Mouse (Mus musculus): ENCODE measurements at regions not wholly inside any gene's neighbourhood (a gene's known extent, or its start where the extent isn't known, plus 50 kb on each side); places are given as distances from the start of the nearest gene placed in this dataset.

DNA sequence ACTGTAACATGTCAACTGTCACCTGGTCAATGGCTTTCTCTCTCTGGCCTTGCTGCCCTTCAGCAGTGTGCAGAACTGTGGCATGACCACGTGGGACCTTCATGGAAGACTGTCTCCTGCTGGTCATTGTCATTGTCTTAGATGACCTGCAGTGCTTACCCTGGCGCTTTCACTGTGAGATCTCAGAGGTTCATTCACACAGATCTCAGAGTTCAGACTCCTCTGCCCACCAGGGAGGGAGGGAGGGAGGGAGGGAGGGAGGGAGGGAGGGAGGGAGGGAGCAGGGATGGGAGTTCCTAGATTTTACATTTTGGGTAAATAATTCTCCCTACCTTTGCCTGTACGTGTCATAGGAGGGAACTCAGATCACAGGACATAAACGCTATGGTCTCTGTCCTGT is 79.6 kb upstream of the Mrps6 start:
- TF ChIP-seq CTCF (IDR thresholded peaks at IDR 0.05; ENCODE audit: low read depth) (no peak), EP300 (optimal IDR thresholded peaks at IDR 0.05) (no peak)
